Mouse (Mus musculus): ENCODE data around the gene Cntrl. TPM values are rescaled to one million over a fixed set of nuclear protein-coding genes. Genes with fewer than 3 reads are reported as not detected.
A peak's percentile ranks its signal among the peaks of the same experiment; 100 is the strongest.

Gene Cntrl
- polyA plus RNA-seq (2015; fragmentation: Nextera tagmentation; extraction: Ambion mirVana) = 16.2 and 16.5 TPM in 2 replicates

GRCm38 (mm10) chr2:35109141-35109923, at the start of gene Cntrl:
Gene Cntrl (plus strand): TSS chr2:35109492.
- under 1% methylated on average over 62 of the region's 62 CpGs for WGBS
- Histone ChIP-seq H3K9me3 (no peaks in the 10 kb centered on the region), H3K4me2 (peak within 1 kb of the TSS; percentile 86), H3K27me3 (replicated peaks) (no peaks in the 10 kb centered on the region), H3K27ac (replicated peaks) (peak within 1 kb of the TSS; percentile 80), H3K9ac (peak within 1 kb of the TSS; percentile 84), H3K4me1 (peaks cover 14% of the 10 kb centered on the region), H3K36me3 (no peaks in the 10 kb centered on the region), H3K4me3 (peak within 1 kb of the TSS; percentile 75)
- peak; percentile 91 for ATAC-seq (ENCODE audit: extremely low read depth, insufficient number of reproducible peaks, low FRiP score, low TSS enrichment)

- Histone ChIP-seq H3K4me3 (no peak overlapping the region), H3K36me3 (no peaks in the 10 kb centered on the region), H3K27me3 (replicated peaks) (no peaks in the 10 kb centered on the region; the same call in 1 of the 2 replicates), H3K9ac (no peak overlapping the region), H3K4me1 (no peaks in the 10 kb centered on the region), H3K9me3 (no peaks in the 10 kb centered on the region), H3K27ac (replicated peaks) (no peak overlapping the region), H3K4me2 (no peak overlapping the region)
- 72% methylated on average over 5 of the region's 5 CpGs for WGBS
- no peak for ATAC-seq (ENCODE audit: extremely low read depth, insufficient number of reproducible peaks, low FRiP score, low TSS enrichment)
Observed at GRCm38 (mm10) chr2:35060256-35060655, 49.0 kb upstream of the Cntrl start.

- Histone ChIP-seq H3K4me1 (no peaks in the 10 kb centered on the region), H3K27ac (replicated peaks) (no peak overlapping the region), H3K4me2 (no peak overlapping the region), H3K9me3 (no peaks in the 10 kb centered on the region), H3K36me3 (no peaks in the 10 kb centered on the region), H3K9ac (no peak overlapping the region), H3K27me3 (replicated peaks) (no peaks in the 10 kb centered on the region; the same call in 1 of the 2 replicates), H3K4me3 (no peak overlapping the region)
- 62% methylated on average over 6 of the region's 6 CpGs for WGBS
- ATAC-seq (ENCODE audit: extremely low read depth, insufficient number of reproducible peaks, low FRiP score, low TSS enrichment) = no peak
Observed at GRCm38 (mm10) chr2:35060897-35061296, 48.4 kb upstream of the Cntrl start.

GRCm38 (mm10) chr2:35061338-35061737, 48.0 kb upstream of the Cntrl start, which contains the start of gene Hc:
Gene Hc (minus strand): TSS chr2:35061438.
- no peak within 1 kb of the TSS for H3K4me2 ChIP-seq
- no peaks in the 10 kb centered on the region for H3K4me1 ChIP-seq
- H3K9me3 ChIP-seq = no peaks in the 10 kb centered on the region
- no peak for ATAC-seq (ENCODE audit: extremely low read depth, insufficient number of reproducible peaks, low FRiP score, low TSS enrichment)
- no peaks in the 10 kb centered on the region for H3K36me3 ChIP-seq
- no peak within 1 kb of the TSS for H3K27ac ChIP-seq (replicated peaks)
- H3K9ac ChIP-seq = no peak within 1 kb of the TSS
- H3K4me3 ChIP-seq = no peak within 1 kb of the TSS
- no peaks in the 10 kb centered on the region; the same call in 1 of the 2 replicates for H3K27me3 ChIP-seq (replicated peaks)
- 73% methylated on average over 5 of the region's 5 CpGs for WGBS

GRCm38 (mm10) chr2:35063333-35064030, 45.8 kb upstream of the Cntrl start:
- H3K27me3 ChIP-seq (replicated peaks) = no peaks in the 10 kb centered on the region; the same call in 1 of the 2 replicates
- no peaks in the 10 kb centered on the region for H3K36me3 ChIP-seq
- H3K9me3 ChIP-seq = no peaks in the 10 kb centered on the region
- H3K9ac ChIP-seq = no peak overlapping the region
- no peak for ATAC-seq (ENCODE audit: extremely low read depth, insufficient number of reproducible peaks, low FRiP score, low TSS enrichment)
- H3K4me3 ChIP-seq = no peak overlapping the region
- H3K27ac ChIP-seq (replicated peaks) = no peak overlapping the region
- 79% methylated on average over 6 of the region's 6 CpGs for WGBS
- no peaks in the 10 kb centered on the region for H3K4me1 ChIP-seq
- H3K4me2 ChIP-seq = no peak overlapping the region

- 81% methylated on average over 13 of the region's 13 CpGs for WGBS
- no peak for ATAC-seq (ENCODE audit: extremely low read depth, insufficient number of reproducible peaks, low FRiP score, low TSS enrichment)
- H3K36me3 ChIP-seq = no peaks in the 10 kb centered on the region
Observed at GRCm38 (mm10) chr2:35066525-35067082, 42.7 kb upstream of the Cntrl start.

GRCm38 (mm10) chr2:35067117-35067516, 42.2 kb upstream of the Cntrl start:
- no peak overlapping the region for H3K4me3 ChIP-seq
- H3K27ac ChIP-seq (replicated peaks) = no peak overlapping the region
- H3K9ac ChIP-seq = no peak overlapping the region
- no peak for ATAC-seq (ENCODE audit: extremely low read depth, insufficient number of reproducible peaks, low FRiP score, low TSS enrichment)
- 79% methylated on average over 11 of the region's 11 CpGs for WGBS
- H3K36me3 ChIP-seq = no peaks in the 10 kb centered on the region
- no peaks in the 10 kb centered on the region for H3K4me1 ChIP-seq
- H3K4me2 ChIP-seq = no peak overlapping the region
- no peaks in the 10 kb centered on the region for H3K27me3 ChIP-seq (replicated peaks)
- no peaks in the 10 kb centered on the region for H3K9me3 ChIP-seq

More at GRCm38 (mm10) chr2:35066525-35067082, 42.7 kb upstream of the Cntrl start:
- H3K27me3 ChIP-seq (replicated peaks) = no peaks in the 10 kb centered on the region
- no peak overlapping the region for H3K4me2 ChIP-seq
- no peak overlapping the region for H3K9ac ChIP-seq
- H3K4me3 ChIP-seq = no peak overlapping the region
- no peak overlapping the region for H3K27ac ChIP-seq (replicated peaks)
- no peaks in the 10 kb centered on the region for H3K4me1 ChIP-seq
- no peaks in the 10 kb centered on the region for H3K9me3 ChIP-seq

GRCm38 (mm10) chr2:35069124-35069523, 40.2 kb upstream of the Cntrl start:
- no peak overlapping the region for H3K4me3 ChIP-seq
- H3K4me2 ChIP-seq = no peak overlapping the region
- 81% methylated on average over 1 of the region's 1 CpGs for WGBS
- no peaks in the 10 kb centered on the region for H3K27me3 ChIP-seq (replicated peaks)
- peaks cover 5% of the 10 kb centered on the region; the same call in 1 of the 2 replicates for H3K9me3 ChIP-seq
- ATAC-seq (ENCODE audit: extremely low read depth, insufficient number of reproducible peaks, low FRiP score, low TSS enrichment) = no peak
- no peaks in the 10 kb centered on the region for H3K36me3 ChIP-seq
- H3K27ac ChIP-seq (replicated peaks) = no peak overlapping the region
- no peak overlapping the region for H3K9ac ChIP-seq
- no peaks in the 10 kb centered on the region for H3K4me1 ChIP-seq

GRCm38 (mm10) chr2:35070275-35070674, 39.0 kb upstream of the Cntrl start:
- 75% methylated on average over 4 of the region's 4 CpGs for WGBS
- H3K36me3 ChIP-seq = no peaks in the 10 kb centered on the region
- no peaks in the 10 kb centered on the region for H3K27me3 ChIP-seq (replicated peaks)
- H3K4me1 ChIP-seq = no peaks in the 10 kb centered on the region
- H3K4me2 ChIP-seq = no peak overlapping the region
- no peak for ATAC-seq (ENCODE audit: extremely low read depth, insufficient number of reproducible peaks, low FRiP score, low TSS enrichment)
- no peak overlapping the region for H3K9ac ChIP-seq
- H3K9me3 ChIP-seq = peaks cover 5% of the 10 kb centered on the region; the same call in 1 of the 2 replicates
- H3K27ac ChIP-seq (replicated peaks) = no peak overlapping the region
- H3K4me3 ChIP-seq = no peak overlapping the region

- no peak for ATAC-seq (ENCODE audit: extremely low read depth, insufficient number of reproducible peaks, low FRiP score, low TSS enrichment)
- Histone ChIP-seq H3K27me3 (replicated peaks) (no peaks in the 10 kb centered on the region), H3K4me1 (no peaks in the 10 kb centered on the region), H3K36me3 (no peaks in the 10 kb centered on the region), H3K4me2 (no peak overlapping the region), H3K9ac (no peak overlapping the region), H3K27ac (replicated peaks) (no peak overlapping the region), H3K4me3 (no peak overlapping the region), H3K9me3 (peaks cover 5% of the 10 kb centered on the region; the same call in 1 of the 2 replicates)
- WGBS = 70% methylated on average over 2 of the region's 2 CpGs
Observed at GRCm38 (mm10) chr2:35072547-35072946, 36.7 kb upstream of the Cntrl start.

- Histone ChIP-seq H3K27me3 (replicated peaks) (no peaks in the 10 kb centered on the region), H3K4me1 (no peaks in the 10 kb centered on the region), H3K36me3 (no peaks in the 10 kb centered on the region), H3K4me2 (no peak overlapping the region), H3K9me3 (peaks cover 5% of the 10 kb centered on the region; the same call in 1 of the 2 replicates), H3K4me3 (no peak overlapping the region), H3K27ac (replicated peaks) (no peak overlapping the region), H3K9ac (no peak overlapping the region)
- no peak for ATAC-seq (ENCODE audit: extremely low read depth, insufficient number of reproducible peaks, low FRiP score, low TSS enrichment)
- WGBS = 88% methylated on average over 3 of the region's 3 CpGs
Observed at GRCm38 (mm10) chr2:35074328-35074727, 35.0 kb upstream of the Cntrl start.
